Mouse (Mus musculus): ENCODE data around the gene Spink4. TPM values are rescaled to one million over a fixed set of nuclear protein-coding genes. Genes with fewer than 3 reads are reported as not detected.

Spink4 gene
- polyA plus RNA-seq, 1 experiment, result not detected

GRCm38 (mm10) chr4:40936175-40936839 is 16.5 kb downstream of the Spink4 start:
- Histone ChIP-seq H3K4me3 (ENCODE audit: insufficient read depth, poor library complexity, severe bottlenecking) (no peak overlapping the region), H3ac (ENCODE audit: control insufficient read depth, insufficient read length, low read depth) (no peak overlapping the region), H3K36me3 (ENCODE audit: control insufficient read depth, insufficient read depth) (peaks cover 72% of the 10 kb centered on the region), H3K27me3 (ENCODE audit: control insufficient read depth, insufficient read depth, insufficient read length) (no peaks in the 10 kb centered on the region), H3K79me2 (ENCODE audit: control insufficient read depth, insufficient read depth) (no peaks in the 10 kb centered on the region), H3K79me3 (ENCODE audit: low read depth) (peaks cover 2% of the 10 kb centered on the region)
- TF ChIP-seq MYOD1 (IDR thresholded peaks at IDR 0.05; ENCODE audit: control insufficient read depth, insufficient read length, low read depth) (no peak), MAX (IDR thresholded peaks at IDR 0.05) (no peak), MYOG (IDR thresholded peaks at IDR 0.05; ENCODE audit: control insufficient read depth, extremely low read depth, insufficient read length) (no peak), USF1 (IDR thresholded peaks at IDR 0.05; ENCODE audit: low read depth) (no peak), CEBPB (IDR thresholded peaks at IDR 0.05; ENCODE audit: low read depth) (no peak), CTCF (IDR thresholded peaks at IDR 0.05; ENCODE audit: control insufficient read depth, insufficient read depth, insufficient read length) (no peak), FOSL1 (IDR thresholded peaks at IDR 0.05; ENCODE audit: insufficient read depth, low read length, poor library complexity, severe bottlenecking) (no peak)

DNA sequence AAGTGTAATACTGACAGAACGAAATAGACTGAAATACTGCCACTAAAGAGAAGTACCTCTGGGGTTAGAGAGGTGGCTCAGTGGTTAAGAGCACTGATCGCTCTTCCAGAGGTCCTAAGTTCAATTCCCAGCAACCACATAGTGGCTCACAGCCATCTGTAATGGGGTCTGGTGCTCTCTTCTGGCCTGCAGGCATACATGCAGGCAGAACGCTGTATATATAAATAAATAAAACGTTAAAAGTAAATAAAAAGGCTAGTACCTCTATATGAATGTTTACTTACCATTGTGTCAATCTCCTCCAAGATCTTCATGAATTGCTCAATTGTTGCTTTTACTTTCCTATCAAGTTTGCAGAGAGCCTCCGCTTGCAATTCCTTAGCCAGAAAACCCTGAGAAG is 18.9 kb downstream of the Spink4 start:
- TF ChIP-seq MYOG (IDR thresholded peaks at IDR 0.05; ENCODE audit: control insufficient read depth, extremely low read depth, insufficient read length) (no peak), MAX (IDR thresholded peaks at IDR 0.05) (no peak), MYOD1 (IDR thresholded peaks at IDR 0.05; ENCODE audit: control insufficient read depth, insufficient read length, low read depth) (no peak), USF1 (IDR thresholded peaks at IDR 0.05; ENCODE audit: low read depth) (no peak), CEBPB (IDR thresholded peaks at IDR 0.05; ENCODE audit: low read depth) (no peak), CTCF (IDR thresholded peaks at IDR 0.05; ENCODE audit: control insufficient read depth, insufficient read depth, insufficient read length) (no peak), FOSL1 (IDR thresholded peaks at IDR 0.05; ENCODE audit: insufficient read depth, low read length, poor library complexity, severe bottlenecking) (no peak)
- H3K79me2 ChIP-seq (ENCODE audit: control insufficient read depth, insufficient read depth), result peaks cover under 1% of the 10 kb centered on the region
- peaks cover 87% of the 10 kb centered on the region for H3K36me3 ChIP-seq (ENCODE audit: control insufficient read depth, insufficient read depth)
- no peaks in the 10 kb centered on the region for H3K27me3 ChIP-seq (ENCODE audit: control insufficient read depth, insufficient read depth, insufficient read length)
- H3K4me3 ChIP-seq (ENCODE audit: insufficient read depth, poor library complexity, severe bottlenecking), result no peak overlapping the region
- H3ac ChIP-seq (ENCODE audit: control insufficient read depth, insufficient read length, low read depth), result no peak overlapping the region
- peaks cover 2% of the 10 kb centered on the region for H3K79me3 ChIP-seq (ENCODE audit: low read depth)

GRCm38 (mm10) chr4:40943651-40944050 is 23.8 kb downstream of the Spink4 start:
- Histone ChIP-seq H3K27me3 (ENCODE audit: control insufficient read depth, insufficient read depth, insufficient read length) (no peaks in the 10 kb centered on the region), H3K36me3 (ENCODE audit: control insufficient read depth, insufficient read depth) (peaks cover 71% of the 10 kb centered on the region), H3K79me2 (ENCODE audit: control insufficient read depth, insufficient read depth) (peaks cover 40% of the 10 kb centered on the region), H3K4me3 (ENCODE audit: insufficient read depth, poor library complexity, severe bottlenecking) (no peak overlapping the region), H3ac (ENCODE audit: control insufficient read depth, insufficient read length, low read depth) (no peak overlapping the region), H3K79me3 (ENCODE audit: low read depth) (peaks cover 22% of the 10 kb centered on the region)
- TF ChIP-seq CTCF (IDR thresholded peaks at IDR 0.05; ENCODE audit: control insufficient read depth, insufficient read depth, insufficient read length) (no peak), MYOD1 (IDR thresholded peaks at IDR 0.05; ENCODE audit: control insufficient read depth, insufficient read length, low read depth) (no peak)

GRCm38 (mm10) chr4:40946516-40947121 is 26.8 kb downstream of the Spink4 start:
- Histone ChIP-seq H3ac (ENCODE audit: control insufficient read depth, insufficient read length, low read depth) (no peak overlapping the region), H3K4me3 (ENCODE audit: insufficient read depth, poor library complexity, severe bottlenecking) (peak overlapping the region; percentile 60), H3K36me3 (ENCODE audit: control insufficient read depth, insufficient read depth) (peaks cover 62% of the 10 kb centered on the region)

GRCm38 (mm10) chr4:40947565-40948159 is 27.8 kb downstream of the Spink4 start:
- H3K79me3 ChIP-seq (ENCODE audit: low read depth), result peaks cover 37% of the 10 kb centered on the region
- peak overlapping the region; percentile 60 for H3K4me3 ChIP-seq (ENCODE audit: insufficient read depth, poor library complexity, severe bottlenecking)
- H3ac ChIP-seq (ENCODE audit: control insufficient read depth, insufficient read length, low read depth), result peak overlapping the region; percentile 87
- peaks cover 62% of the 10 kb centered on the region for H3K36me3 ChIP-seq (ENCODE audit: control insufficient read depth, insufficient read depth)
- peaks cover 57% of the 10 kb centered on the region for H3K79me2 ChIP-seq (ENCODE audit: control insufficient read depth, insufficient read depth)
- TF ChIP-seq FOSL1 (IDR thresholded peaks at IDR 0.05; ENCODE audit: insufficient read depth, low read length, poor library complexity, severe bottlenecking) (no peak), CTCF (IDR thresholded peaks at IDR 0.05; ENCODE audit: control insufficient read depth, insufficient read depth, insufficient read length) (no peak), CEBPB (IDR thresholded peaks at IDR 0.05; ENCODE audit: low read depth) (no peak), MAX (IDR thresholded peaks at IDR 0.05) (no peak), MYOD1 (IDR thresholded peaks at IDR 0.05; ENCODE audit: control insufficient read depth, insufficient read length, low read depth) (no peak), MYOG (IDR thresholded peaks at IDR 0.05; ENCODE audit: control insufficient read depth, extremely low read depth, insufficient read length) (no peak), USF1 (IDR thresholded peaks at IDR 0.05; ENCODE audit: low read depth) (no peak)
- no peaks in the 10 kb centered on the region for H3K27me3 ChIP-seq (ENCODE audit: control insufficient read depth, insufficient read depth, insufficient read length)

More at GRCm38 (mm10) chr4:40946516-40947121, 26.8 kb downstream of the Spink4 start:
- peaks cover 37% of the 10 kb centered on the region for H3K79me3 ChIP-seq (ENCODE audit: low read depth)
- TF ChIP-seq MYOG (IDR thresholded peaks at IDR 0.05; ENCODE audit: control insufficient read depth, extremely low read depth, insufficient read length), result no peak
- TF ChIP-seq MYOD1 (IDR thresholded peaks at IDR 0.05; ENCODE audit: control insufficient read depth, insufficient read length, low read depth), result no peak
- no peak for TF ChIP-seq MAX (IDR thresholded peaks at IDR 0.05)
- no peak for TF ChIP-seq FOSL1 (IDR thresholded peaks at IDR 0.05; ENCODE audit: insufficient read depth, low read length, poor library complexity, severe bottlenecking)
- TF ChIP-seq CEBPB (IDR thresholded peaks at IDR 0.05; ENCODE audit: low read depth), result no peak
- TF ChIP-seq USF1 (IDR thresholded peaks at IDR 0.05; ENCODE audit: low read depth), result no peak
- TF ChIP-seq CTCF (IDR thresholded peaks at IDR 0.05; ENCODE audit: control insufficient read depth, insufficient read depth, insufficient read length), result no peak
- H3K79me2 ChIP-seq (ENCODE audit: control insufficient read depth, insufficient read depth), result peaks cover 57% of the 10 kb centered on the region
- no peaks in the 10 kb centered on the region for H3K27me3 ChIP-seq (ENCODE audit: control insufficient read depth, insufficient read depth, insufficient read length)

All from C2C12 (cell line).